Mouse (Mus musculus): ENCODE data around the gene Rex1bd. TPM values are rescaled to one million over a fixed set of nuclear protein-coding genes. Genes with fewer than 3 reads are reported as not detected.

Gene Rex1bd
- polyA plus RNA-seq, 2 experiments from 2014 or later, result 89.0 to 95.4 TPM

DNA sequence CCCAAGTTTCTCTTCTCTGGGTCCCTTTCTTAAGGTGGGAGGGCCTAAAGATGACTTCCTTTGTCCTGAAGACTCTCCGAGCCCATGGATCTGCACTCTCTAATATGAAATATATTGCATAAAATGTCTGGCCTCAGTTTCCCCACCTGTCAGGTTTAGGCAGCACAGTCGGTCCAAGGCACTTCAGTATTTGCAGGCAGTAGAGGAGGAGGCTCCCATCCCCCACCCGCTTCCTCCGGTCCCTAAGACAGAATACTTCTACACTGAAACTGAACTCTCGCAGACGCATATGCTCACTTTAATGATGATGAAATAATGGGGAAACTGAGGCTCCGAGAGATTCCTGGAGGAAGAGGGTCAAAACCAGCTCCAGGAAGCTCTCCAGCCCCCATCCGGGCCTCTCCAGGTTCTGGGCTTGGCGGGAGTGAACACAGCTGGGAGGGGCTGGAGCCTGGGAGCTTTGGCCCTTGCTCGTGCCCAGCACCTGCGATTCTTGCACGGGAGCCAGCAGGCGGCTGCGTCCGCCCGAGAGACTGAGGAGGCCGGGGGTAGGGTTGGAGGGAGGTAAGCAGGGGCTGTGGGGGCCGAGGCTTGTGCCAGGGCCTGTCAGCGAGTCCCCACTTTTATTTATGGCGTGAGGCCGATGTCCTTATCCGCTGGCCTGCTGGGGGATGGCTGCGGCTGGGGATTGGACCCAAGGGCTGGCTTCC lies 4.6 kb downstream of the Rex1bd start:
- ATAC-seq, result no peak

DNA sequence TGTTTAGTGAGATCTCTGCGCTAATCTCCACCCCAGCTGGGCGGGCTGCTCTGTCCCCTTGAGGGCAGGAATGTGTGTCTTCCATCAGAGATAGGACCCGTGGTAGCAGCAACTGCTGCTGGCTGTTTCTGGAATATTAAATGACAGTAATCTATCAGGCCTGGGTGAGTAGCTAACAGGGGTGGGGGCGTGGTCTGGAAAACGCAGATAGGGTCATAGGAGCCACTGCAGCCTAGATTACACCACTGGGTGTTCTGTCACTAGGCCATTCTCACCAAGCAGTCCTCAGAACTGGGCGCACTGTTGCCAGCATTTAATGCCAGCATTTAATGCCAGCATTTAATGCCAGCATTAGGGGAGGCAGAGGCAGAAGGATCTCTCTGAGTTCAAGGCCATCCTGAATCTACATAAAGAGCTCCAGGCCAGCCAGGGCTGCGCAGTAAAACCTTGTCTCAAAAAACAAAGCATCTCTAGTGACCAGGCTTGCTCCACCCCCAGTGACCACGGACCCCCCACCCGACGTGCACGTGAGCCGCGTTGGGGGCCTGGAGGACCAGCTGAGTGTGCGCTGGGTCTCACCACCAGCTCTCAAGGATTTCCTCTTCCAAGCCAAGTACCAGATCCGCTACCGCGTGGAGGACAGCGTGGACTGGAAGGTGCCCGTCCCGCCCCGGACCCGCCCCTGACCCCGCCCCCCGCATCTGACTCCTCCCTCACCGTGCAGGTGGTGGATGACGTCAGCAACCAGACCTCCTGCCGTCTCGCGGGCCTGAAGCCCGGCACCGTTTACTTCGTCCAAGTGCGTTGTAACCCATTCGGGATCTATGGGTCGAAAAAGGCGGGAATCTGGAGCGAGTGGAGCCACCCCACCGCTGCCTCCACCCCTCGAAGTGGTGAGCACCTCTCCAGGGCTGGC lies 5.9 kb downstream of the Rex1bd start:
- ATAC-seq, result peak; percentile 40

DNA sequence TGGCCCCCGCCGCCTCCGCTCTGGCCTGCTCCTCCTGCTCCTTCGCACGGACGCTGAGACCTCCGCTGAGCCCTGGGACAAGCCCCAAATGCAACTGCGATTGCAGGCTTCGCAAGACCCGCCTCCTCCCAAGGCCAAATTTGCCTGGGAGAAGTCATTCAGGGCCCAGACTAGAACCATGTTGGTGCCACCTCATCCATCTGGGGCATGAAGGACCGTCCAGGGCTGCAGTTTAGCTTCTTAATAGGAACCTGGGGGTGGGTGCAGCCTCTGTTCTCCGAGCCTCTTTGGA lies 10.8 kb downstream of the Rex1bd start:
- ATAC-seq, result no peak

DNA sequence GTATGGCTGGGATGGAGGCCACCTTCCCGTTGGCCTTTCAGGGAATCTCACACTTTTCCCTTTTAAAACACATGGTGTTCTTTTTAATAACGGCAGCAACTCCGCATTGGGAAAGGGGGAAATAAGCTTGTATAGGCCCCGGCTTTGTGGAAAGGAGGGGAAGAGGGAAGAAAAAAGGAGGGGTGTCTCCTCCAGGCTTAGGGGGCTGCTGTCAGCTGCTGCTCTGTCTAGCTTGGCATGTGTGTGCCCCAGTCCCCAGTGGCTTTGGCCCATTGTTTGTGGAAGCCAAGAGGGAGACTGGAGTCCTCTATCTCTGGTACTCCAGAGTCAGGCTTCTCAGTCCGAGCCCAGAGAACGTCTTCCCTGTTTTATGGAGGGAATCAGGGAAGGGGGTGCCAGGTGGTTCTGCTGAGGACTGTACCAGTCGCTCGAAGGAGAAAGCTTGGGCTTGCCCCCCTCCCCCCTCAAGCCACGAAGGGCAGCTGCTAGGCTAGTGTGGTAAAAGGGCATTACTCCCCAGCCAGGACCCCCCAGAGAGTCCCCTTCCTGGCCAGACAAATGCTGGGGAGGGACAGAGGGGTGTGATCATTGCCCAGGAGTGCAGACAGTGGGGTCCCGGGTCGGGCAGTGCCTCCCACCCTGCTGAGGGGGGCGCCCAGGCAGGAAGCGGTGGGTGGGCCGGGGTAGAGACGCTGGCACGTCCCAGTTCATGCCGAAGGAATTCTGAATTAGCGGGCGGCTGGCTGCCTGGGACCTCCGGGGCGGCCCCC lies 11.4 kb downstream of the Rex1bd start:
- ATAC-seq, result no peak

DNA sequence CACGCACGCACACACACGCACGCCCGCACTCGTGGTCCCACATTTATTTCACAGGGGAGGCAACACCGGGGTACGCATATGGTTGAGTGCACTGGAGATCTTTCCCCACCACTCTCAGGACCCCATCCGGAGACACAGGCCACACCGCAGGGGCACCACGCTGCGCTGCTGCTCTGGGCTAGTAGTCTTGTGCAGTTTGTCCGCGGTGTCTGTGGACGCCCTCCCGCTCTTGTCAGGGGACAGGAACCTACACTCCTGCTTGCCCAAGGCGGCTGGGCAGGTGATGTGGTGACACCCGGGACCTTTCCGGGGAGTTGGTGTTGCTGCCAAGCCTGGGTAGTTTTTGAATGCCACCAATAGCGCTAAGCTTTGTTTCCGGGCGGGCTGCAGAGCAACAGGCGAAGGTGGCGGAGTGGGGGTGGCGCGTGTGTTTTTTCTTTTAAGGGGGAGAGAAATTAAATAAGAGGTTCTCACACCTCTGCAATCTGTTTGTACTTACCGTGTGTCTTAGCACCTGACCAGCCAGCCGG lies 12.1 kb downstream of the Rex1bd start:
- ATAC-seq, result no peak

DNA sequence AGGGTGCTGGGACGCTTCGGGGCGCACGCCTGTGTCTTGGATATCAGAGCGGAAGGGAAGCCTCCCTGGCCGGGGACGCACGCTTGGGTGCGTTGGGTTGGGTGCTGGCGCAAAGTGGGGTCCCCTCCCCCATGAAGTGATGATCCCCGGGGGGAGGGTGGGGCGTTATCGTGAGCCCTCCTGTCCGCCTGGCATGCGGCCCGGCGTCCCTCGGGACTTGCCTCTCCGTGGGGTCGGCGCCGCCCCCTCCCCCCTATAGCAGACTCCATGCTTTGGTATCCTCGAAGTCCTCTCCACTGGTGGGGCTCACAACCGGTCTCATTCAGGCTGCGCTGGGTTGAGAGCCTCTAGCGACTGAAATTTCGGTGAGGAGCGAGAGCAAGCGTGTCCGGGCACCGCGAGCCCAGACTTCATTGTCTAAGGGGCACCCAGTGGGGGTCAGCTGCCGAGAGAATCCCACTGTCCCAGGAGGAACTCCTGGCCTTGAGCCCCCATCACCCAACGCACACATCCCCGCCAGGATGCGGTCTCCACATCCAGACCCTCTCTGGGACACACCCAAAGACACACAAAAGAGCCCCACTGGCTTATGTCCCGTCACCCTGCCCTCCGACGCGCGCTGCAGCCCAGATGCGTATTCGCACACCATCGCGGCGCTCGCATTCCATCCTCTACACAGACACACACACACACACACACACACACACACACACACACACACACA lies 12.7 kb downstream of the Rex1bd start:
- no peak for ATAC-seq

DNA sequence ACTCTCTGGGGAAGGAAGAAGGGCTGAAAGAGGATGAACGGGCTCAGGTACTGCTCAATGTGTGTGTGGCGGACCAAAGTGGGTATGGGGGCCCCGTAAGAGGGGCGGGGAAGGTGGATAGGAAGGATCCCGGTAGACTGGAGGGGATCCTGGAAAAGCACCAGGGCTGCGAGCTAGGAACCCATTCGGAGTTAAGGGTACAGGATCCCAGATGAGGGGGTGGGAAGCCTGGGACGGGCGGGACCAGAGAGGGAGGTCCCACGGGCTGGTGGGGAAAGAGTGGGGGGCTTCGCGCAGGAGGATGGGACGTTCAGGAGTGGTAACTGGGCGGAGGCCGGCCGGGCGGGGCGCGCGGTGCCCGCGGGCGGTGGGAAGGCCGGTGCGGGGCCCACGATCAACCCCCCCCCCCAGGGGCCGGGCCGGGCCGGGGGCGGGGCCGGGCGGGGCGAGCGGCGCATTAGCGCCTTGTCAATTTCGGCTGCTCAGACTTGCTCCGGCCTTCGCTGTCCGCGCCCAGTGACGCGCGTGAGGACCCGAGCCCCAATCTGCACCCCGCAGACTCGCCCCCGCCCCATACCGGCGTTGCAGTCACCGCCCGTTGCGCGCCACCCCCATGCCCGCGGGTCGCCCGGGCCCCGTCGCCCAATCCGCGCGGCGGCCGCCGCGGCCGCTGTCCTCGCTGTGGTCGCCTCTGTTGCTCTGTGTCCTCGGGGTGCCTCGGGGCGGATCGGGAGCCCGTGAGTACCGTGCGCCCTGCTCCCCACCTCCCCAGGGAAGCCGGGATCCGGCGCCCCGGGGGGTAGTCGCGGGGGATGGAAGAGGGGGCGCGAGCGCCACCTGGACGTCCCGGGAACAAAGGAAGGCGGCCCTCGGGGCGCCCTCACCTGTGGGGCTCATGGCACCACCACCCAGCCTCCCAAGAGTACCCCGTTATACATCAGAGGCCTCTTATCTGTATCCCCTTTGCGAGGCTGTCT lies 13.6 kb downstream of the Rex1bd start, which contains the start of gene Crlf1:
Gene Crlf1, plus strand, starts transcription at position 495 of the 977 bp plus-strand sequence.
- ATAC-seq, result no peak

DNA sequence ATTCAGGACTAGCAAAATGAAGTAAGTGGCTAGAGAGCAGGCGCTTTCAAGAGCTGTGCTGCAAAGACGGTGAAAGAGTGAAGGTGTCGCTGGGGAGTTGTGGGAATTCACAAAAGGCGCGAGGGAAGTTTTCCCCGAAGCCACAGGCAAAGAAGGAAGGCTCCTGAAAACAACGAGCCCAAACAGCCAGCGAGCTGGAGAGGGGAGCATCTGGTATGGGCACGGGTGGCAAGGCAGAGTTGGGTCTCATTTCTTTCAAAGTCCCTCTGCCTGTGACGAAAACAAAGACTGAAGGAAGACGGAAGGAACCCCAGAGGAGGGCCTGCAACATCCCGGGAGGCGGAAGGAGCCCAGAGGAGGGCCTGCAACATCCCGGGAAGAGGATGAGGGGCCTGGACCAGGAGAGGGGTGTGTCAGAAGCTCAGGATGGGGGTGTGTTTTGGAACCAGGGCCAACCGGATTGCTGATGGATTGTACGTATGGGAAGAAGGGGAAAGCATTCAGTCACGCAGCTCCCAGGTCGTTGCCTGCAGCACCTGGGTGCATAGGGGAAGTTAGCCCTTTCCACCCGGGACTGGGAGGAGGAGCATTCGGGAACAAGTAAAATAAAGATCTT lies 15.6 kb downstream of the Rex1bd start:
- ATAC-seq, result no peak

DNA sequence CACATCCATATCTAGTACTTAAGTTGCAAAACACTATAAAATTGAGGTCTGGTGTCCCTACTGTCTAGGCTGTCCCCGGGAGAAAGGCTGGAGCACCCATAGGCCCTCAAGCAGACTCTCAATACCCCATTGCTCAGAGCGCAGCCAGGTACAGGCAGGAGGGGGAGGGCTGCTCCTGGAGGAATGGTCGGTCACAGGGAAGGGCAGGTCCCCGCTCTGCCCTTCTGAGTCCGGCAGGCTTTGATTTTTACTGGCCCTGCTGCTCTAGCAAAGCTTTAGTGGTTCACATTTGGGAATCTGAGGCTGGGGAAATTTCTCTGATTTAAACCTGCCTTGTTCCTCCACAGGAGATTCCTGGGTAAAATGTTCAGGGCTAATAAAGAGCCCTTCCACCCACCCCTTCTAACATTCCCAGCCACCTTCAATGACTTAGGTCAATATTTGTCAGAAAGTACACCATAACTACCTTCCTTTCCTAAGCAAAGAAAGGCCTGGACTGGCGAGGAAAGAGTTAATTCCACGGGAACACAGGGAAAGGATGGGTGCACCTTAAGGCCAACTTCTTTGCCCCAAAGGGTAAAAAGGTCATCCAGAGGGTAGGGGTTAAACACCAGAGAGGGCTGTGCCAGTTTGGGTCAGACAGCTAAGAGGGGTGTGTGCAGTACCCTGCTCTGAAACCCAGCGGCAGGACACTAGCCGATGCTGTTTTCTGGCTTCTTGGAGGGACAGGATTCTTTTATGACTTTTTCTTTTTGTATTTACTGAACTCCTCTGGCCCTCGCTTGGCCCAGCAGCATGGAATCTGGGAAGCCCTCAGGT lies 16.3 kb downstream of the Rex1bd start:
- ATAC-seq, result no peak

DNA sequence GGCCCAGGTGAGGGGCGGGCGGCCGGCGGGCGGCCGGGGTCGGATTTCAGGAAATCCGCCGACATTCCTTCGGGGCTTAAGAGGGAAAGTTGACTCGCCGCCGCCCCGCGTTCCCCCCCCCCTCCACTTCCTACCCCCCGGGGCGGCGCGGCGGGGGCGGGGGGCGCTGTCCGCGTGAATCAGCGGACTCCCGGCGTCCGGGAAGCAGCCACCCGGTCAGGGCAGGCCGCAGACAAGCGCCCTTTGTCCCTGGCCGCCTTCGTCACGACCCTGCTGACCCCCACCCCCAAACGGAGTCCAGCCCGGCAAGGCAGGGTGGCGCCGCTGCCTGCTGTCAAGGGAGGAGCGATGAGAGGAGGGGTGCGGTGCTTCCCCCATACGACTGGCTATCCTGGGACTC lies 17.0 kb downstream of the Rex1bd start:
- ATAC-seq, result no peak

DNA sequence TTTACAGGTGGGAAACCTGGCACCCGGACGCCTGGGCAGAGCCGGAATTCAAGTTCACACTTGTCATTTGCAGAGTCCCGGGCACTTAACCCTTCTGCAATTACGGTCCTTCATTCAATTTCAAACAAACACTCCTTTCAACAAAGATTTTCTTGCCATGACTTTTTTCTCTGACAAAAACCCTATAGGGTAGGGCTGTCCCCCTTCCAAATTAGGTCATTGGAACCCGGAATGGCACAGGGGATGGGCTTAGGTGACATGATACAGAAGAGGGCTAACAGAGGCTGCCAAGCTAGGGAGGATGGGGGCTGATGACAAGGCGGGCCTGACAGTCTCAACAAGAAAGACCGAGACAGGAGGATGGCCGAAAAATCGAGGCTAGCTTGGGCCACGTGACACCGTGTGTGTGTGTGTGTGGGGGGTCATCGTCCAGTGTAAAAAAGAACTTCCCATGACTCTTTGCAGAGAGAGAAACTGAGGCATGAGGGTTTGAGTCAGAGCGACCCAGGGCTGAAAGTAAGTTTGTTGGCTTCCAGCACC lies 17.6 kb downstream of the Rex1bd start:
- ATAC-seq, result no peak

DNA sequence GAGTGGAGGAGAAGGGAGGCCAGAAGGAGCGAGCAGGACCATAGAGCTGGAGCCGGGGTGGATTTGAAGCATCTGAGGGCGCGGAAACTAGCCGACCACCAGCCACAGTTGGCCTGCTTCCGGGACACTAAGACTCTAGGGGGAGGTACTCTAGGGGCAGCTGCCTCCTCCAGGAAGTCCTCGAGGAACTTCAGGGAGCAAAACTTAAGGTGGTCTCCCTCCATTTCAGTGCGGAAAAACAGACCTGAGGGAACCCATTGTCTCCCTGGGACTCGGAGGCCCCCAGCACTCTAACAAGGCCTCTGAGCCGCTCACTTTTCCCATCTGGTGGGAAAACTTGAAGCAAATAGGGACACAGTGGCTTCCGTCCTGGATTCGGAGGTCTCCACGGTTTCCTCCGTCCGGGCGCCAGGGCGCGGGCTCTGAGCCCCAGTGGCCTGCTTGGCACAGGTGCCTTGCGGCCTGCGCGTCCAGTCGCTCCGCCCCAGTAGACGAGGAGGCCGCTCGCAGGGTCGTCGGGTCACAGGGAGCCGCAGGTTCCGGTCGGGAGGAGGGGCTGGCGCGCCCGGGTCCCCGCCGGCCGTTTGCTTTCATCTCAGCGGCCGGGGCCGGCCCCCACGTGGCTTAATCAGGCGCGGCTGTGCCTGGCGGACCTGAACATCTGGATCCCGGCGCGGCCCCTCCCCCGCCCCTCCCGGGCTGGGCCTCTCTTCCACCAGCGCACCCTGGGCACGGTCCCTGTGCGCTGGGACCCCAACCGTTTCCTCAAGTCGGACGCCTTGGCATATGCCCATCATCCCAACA lies 18.4 kb downstream of the Rex1bd start:
- ATAC-seq, result no peak

DNA sequence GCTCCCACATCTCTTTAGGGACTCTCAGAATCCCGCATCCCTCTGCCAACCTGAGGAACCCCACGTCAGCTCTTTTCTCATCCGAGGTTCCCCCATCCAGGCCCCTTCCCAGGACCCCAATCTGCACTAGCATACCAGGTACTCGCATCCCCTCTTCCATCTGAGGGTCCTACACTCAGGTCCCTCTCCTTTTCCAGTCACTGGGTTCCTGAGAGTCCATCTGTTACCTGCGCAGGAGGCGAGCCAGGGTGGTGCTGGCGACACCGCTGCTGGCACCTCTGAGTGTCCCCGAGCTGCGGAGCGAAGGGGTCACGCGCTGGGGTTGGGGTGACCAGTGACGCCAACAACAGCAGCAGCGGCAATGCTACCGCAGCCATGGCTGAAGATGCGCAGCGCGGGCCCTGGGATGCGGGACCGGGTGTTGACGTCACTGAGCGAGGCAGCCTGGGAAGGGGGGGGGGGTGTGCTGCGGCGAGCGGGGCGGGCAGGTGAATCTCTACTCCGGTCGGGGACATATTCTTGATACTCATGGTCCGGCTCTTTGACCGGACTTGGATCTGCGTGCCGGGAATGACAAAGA lies 19.5 kb downstream of the Rex1bd start, which contains the start of gene Tmem59l:
Gene Tmem59l, minus strand, starts transcription at position 418 of the 580 bp plus-strand sequence.
- ATAC-seq, result no peak

DNA sequence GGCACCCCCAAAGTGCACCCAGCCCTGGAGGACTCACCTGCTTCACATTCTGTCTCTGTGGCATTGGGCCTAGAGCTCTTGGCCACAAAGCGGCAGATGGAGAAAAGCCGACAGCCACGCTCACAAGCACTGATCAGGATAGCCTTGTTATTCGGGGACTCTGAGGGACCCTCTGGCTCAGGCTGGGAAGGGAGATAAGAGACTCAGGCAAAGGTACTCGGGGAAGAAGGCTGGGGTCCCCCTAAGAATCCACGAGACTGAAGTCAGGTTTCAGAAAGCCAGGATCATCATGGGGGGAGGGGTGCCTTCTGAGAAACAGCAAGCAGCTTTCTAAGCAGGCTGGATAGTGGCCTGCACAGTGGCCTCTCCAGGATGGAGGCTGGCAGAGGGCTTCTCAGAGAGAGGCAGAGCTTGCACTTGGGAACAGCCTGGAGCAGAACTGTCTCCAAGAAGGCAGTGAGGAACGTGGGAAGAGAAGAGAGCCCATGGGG lies 20.3 kb downstream of the Rex1bd start:
- ATAC-seq, result no peak

DNA sequence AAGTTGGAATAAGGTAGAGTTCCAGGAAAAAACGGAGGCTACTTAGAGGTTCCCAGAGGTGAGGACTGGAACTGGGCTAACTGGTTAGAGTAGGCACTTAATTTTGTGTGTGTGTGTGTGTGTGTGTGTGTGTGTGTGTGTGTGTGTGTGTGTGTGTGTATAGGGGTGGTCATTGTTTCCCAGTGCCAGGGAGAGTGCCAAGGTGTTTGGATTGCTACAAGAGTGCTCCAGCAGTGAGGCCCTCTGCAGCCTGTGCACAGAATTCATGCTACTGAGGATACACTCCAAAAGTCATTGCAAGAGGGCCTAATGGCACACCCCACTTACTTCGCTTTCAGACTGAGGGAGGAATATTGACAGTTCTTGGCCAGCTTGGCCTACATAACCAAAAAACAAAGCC lies 23.6 kb downstream of the Rex1bd start:
- no peak for ATAC-seq

DNA sequence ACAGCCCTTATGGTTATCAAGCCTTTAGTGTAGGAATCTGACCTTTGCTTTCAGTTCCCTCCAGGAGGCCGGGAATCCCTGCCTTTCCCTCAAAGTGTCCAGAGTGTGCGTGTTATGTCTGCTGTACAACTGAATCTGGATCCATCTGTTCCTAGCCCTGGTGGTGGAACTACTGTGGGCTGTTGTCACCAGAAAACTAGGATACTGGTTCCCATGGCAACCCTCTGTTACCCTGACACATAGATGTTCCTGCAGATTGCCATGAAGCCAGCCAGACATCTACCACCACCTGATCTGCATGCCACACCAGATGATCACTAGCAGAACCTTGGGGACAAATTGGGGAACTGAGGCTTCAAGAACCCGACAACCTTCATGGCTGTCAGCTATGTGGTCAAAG lies 24.6 kb downstream of the Rex1bd start:
- ATAC-seq, result no peak

DNA sequence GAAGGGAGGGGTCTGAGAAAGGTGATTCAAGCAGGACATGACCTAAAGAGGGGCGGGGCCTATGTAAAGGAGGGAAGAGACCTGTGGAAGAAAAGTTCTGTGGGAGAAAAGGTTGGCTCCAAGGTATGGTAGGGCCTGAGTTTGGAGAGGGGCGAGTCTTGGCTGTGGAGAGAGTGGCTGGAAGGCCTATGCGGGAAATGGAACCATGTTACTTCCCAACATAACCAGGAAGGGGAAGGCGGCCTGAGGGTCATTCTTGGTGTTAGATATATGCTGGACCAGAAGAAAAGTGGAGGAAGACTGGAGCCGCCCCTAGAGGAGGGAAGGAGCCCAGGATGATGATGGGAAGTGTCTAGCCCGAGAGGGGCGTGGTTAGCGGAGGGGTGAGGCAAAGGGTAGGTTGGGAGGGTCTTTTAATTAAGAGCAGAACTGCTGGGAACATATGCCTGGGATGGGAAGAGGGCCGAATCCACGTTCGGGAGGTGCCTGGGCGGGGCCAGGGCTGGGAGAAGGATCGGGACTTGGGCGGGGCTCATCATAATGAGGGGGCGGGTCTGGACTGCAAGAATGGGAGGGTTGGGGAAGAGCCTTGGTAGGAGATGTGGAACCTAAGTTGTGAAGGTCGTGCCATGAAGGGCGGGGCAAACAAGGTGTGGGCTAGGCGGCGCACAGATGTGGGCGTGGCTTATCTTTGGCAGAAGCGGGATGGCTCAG lies 29.1 kb downstream of the Rex1bd start:
- no peak for ATAC-seq
